Comparison of ENCODE assay signal across 9 mouse cellular contexts in the genomic region with DNA sequence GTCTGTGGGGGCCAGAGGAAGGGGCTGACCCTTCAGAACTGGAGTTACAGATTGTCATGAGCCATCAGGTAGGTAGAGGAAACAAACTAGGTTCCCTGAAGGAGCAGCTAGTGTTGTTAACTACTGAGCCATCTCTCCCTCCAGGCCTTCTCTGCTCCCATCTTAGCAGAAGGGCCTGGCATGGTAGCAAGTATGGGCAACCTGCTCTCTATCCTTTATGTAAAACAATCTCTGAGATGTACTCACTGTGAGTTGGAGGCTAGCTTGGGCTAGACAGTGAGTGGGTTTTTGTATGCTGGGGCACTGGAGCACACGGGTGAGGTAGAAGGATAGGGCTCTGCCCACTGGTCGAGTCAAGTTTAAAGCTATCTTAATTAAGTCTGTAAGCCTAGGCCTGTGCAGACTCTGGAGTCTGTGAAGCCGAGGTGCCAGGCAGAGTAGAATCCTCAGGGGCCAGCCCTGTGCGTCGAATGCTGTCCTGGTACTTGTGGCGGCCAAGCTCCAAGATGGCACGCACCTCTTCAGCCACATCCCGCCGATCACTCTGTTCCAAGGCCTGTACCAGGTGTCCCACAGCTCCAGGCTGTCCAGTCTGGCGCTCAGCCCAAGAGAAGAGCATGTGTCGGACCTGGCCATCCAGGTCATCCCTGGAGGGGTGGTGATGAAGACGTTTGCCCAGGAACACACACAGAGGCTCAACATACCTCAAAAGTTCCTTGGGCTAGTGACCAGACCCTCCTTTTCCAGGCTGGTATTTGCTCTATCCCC. TPM values are rescaled to one million over a fixed set of nuclear protein-coding genes. Genes with fewer than 3 reads are reported as not detected.
DNase-seq lines count a peak whose midpoint lies in the region; ATAC-seq and TF ChIP-seq lines count a peak whose summit lies in the region.
"Had no signal": no experiment of that assay in that cellular context is flagged by ENCODE, and none has a peak within 500 bp of the region (broad histone marks: within the 10 kb centered on the region; RNA-seq: fewer than 3 reads in every experiment).

No protein-coding gene starts in this region.

- intact Hi-C loops in left cerebral cortex, adult 2 months (cut with DNase I): no loop called here
- intact Hi-C loops in left cerebral cortex, postnatal 14 days (cut with DNase I): no loop called here

- H3K4me1 ChIP-seq in embryonic facial prominence, embryonic 13.5 days: peaks cover 70% of the 10 kb centered on the region
- H3K4me1 ChIP-seq in embryonic facial prominence, embryonic 10.5 days: peaks cover 73% of the 10 kb centered on the region
- peaks cover 64% of the 10 kb centered on the region for H3K4me1 ChIP-seq in midbrain, embryonic 13.5 days (replicated peaks)

- ATAC-seq in embryonic facial prominence, embryonic 13.5 days (ENCODE audit: insufficient number of reproducible peaks, insufficient read depth, low FRiP score, low TSS enrichment, low read depth): no peak
- no peak for ATAC-seq in midbrain, embryonic 13.5 days

- H3K4me2 ChIP-seq in embryonic facial prominence, embryonic 13.5 days: peak overlapping the region; percentile 90; the same call in 1 of the 2 replicates
- H3K4me2 ChIP-seq in midbrain, embryonic 13.5 days (replicated peaks): no peak overlapping the region

- 88% methylated on average over 12 of the region's 12 CpGs for WGBS in embryonic facial prominence, embryonic 13.5 days
- 94% methylated on average over 12 of the region's 12 CpGs for WGBS in embryonic facial prominence, embryonic 10.5 days
- 90% methylated on average over 12 of the region's 12 CpGs for WGBS in midbrain, embryonic 13.5 days

- peaks cover 43% of the 10 kb centered on the region for H3K36me3 ChIP-seq in embryonic facial prominence, embryonic 13.5 days
- peaks cover 63% of the 10 kb centered on the region for H3K36me3 ChIP-seq in embryonic facial prominence, embryonic 10.5 days (replicated peaks)
- peaks cover 16% of the 10 kb centered on the region for H3K36me3 ChIP-seq in midbrain, embryonic 13.5 days

- TF ChIP-seq CTCF in left cerebral cortex, adult 2 months (IDR thresholded peaks at IDR 0.05): no peak

- H3K27ac ChIP-seq in embryonic facial prominence, embryonic 13.5 days: 0 out of 2 replicates have a peak overlapping the region, but pooled peaks have one; percentile 58
- H3K27ac ChIP-seq in embryonic facial prominence, embryonic 10.5 days (replicated peaks): no peak overlapping the region
- H3K27ac ChIP-seq in left cerebral cortex, adult 2 months: peak overlapping the region; percentile 94
- peak overlapping the region; percentile 76; the same call in 1 of the 2 replicates for H3K27ac ChIP-seq in midbrain, embryonic 13.5 days

- H3K9ac ChIP-seq in embryonic facial prominence, embryonic 13.5 days: peak overlapping the region; percentile 84; the same call in 1 of the 2 replicates
- H3K9ac ChIP-seq in midbrain, embryonic 13.5 days (replicated peaks): peak overlapping the region; percentile 87; the same call in 1 of the 2 replicates

- no peak for DNase-seq in embryonic facial prominence, embryonic 10.5 days (ENCODE audit: low spot score)
- DNase-seq in left cerebral cortex, adult 2 months (ENCODE audit: extremely low spot score in 1 of 2, low spot score in 2 of 2): no peak
- no peak for DNase-seq in left cerebral cortex, postnatal 14 days (ENCODE audit: low spot score in 2 of 2)
- peak; percentile 91 for DNase-seq in cerebellum, adult 9-10 months
- no peak for DNase-seq in retina, embryonic 14.5 days (ENCODE audit: low spot score)
- no peak for DNase-seq in natural killer cell, adult 2 months (ENCODE audit: low spot score in 2 of 2)
- DNase-seq: retina, postnatal 1 day had no signal

- H3K9me3 ChIP-seq in embryonic facial prominence, embryonic 13.5 days: no peaks in the 10 kb centered on the region
- H3K9me3 ChIP-seq in embryonic facial prominence, embryonic 10.5 days: no peaks in the 10 kb centered on the region
- no peaks in the 10 kb centered on the region for H3K9me3 ChIP-seq in midbrain, embryonic 13.5 days

- no peaks in the 10 kb centered on the region for H3K27me3 ChIP-seq in embryonic facial prominence, embryonic 13.5 days
- H3K27me3 ChIP-seq in embryonic facial prominence, embryonic 10.5 days (replicated peaks; ENCODE audit: low read depth, poor library complexity, severe bottlenecking): no peaks in the 10 kb centered on the region
- no peaks in the 10 kb centered on the region for H3K27me3 ChIP-seq in midbrain, embryonic 13.5 days

- H3K4me3 ChIP-seq in embryonic facial prominence, embryonic 13.5 days: no peak overlapping the region
- no peak overlapping the region for H3K4me3 ChIP-seq in embryonic facial prominence, embryonic 10.5 days
- peak overlapping the region; percentile 81; the same call in 1 of the 2 replicates for H3K4me3 ChIP-seq in left cerebral cortex, adult 2 months
- no peak overlapping the region for H3K4me3 ChIP-seq in midbrain, embryonic 13.5 days (replicated peaks)

RNA-seq across cellular contexts. Expression of a gene that starts 0.7 kb away (rescaled TPM):
- 32.4 and 35.3 TPM in 2 replicates for polyA plus RNA-seq in embryonic facial prominence, embryonic 13.5 days (2015; fragmentation: Nextera tagmentation; extraction: Ambion mirVana)
- polyA plus RNA-seq in embryonic facial prominence, embryonic 10.5 days (2016; fragmentation: Nextera tagmentation; extraction: Ambion mirVana): 49.3 and 52.2 TPM in 2 replicates
- total RNA-seq in left cerebral cortex, adult 2 months (2021): 100 to 1,000 TPM; 253 to 262 TPM
- total RNA-seq in left cerebral cortex, postnatal 14 days (2021): 100 to 1,000 TPM; 331 to 339 TPM
- polyA plus RNA-seq in midbrain, embryonic 13.5 days (2015; fragmentation: Nextera tagmentation; extraction: Ambion mirVana): 71.3 and 72.1 TPM in 2 replicates

RNA-seq across cellular contexts. Expression of a gene that starts 5.4 kb away (rescaled TPM):
- polyA plus RNA-seq in embryonic facial prominence, embryonic 13.5 days (2015; fragmentation: Nextera tagmentation; extraction: Ambion mirVana): 11.4 and 12.0 TPM in 2 replicates
- 24.9 and 26.0 TPM in 2 replicates for polyA plus RNA-seq in embryonic facial prominence, embryonic 10.5 days (2016; fragmentation: Nextera tagmentation; extraction: Ambion mirVana)
- 1 to 10 TPM in 1 of 2 experiments, under 1 TPM in 1; 0.93 to 1.2 TPM for total RNA-seq in left cerebral cortex, adult 2 months (2021)
- 1 to 10 TPM; 1.2 to 2.4 TPM for total RNA-seq in left cerebral cortex, postnatal 14 days (2021)
- 6.3 and 7.1 TPM in 2 replicates for polyA plus RNA-seq in midbrain, embryonic 13.5 days (2015; fragmentation: Nextera tagmentation; extraction: Ambion mirVana)

RNA-seq across cellular contexts. Expression of a gene that starts 8.8 kb away (rescaled TPM):
- polyA plus RNA-seq in embryonic facial prominence, embryonic 13.5 days (2015; fragmentation: Nextera tagmentation; extraction: Ambion mirVana): 1,344 and 1,500 TPM in 2 replicates
- polyA plus RNA-seq in embryonic facial prominence, embryonic 10.5 days (2016; fragmentation: Nextera tagmentation; extraction: Ambion mirVana): 1,198 and 1,200 TPM in 2 replicates
- total RNA-seq in left cerebral cortex, adult 2 months (2021): 100 to 1,000 TPM; 552 to 567 TPM
- total RNA-seq in left cerebral cortex, postnatal 14 days (2021): 100 to 1,000 TPM; 572 to 599 TPM
- polyA plus RNA-seq in midbrain, embryonic 13.5 days (2015; fragmentation: Nextera tagmentation; extraction: Ambion mirVana): 787 and 794 TPM in 2 replicates

RNA-seq across cellular contexts. Expression of a gene that starts 9.1 kb away (rescaled TPM):
- 2.8 and 3.4 TPM in 2 replicates for polyA plus RNA-seq in embryonic facial prominence, embryonic 13.5 days (2015; fragmentation: Nextera tagmentation; extraction: Ambion mirVana)
- 7.7 and 8.4 TPM in 2 replicates for polyA plus RNA-seq in embryonic facial prominence, embryonic 10.5 days (2016; fragmentation: Nextera tagmentation; extraction: Ambion mirVana)
- 100 to 1,000 TPM; 279 to 288 TPM for total RNA-seq in left cerebral cortex, adult 2 months (2021)
- total RNA-seq in left cerebral cortex, postnatal 14 days (2021): 100 to 1,000 TPM; 338 to 362 TPM
- 43.6 and 44.0 TPM in 2 replicates for polyA plus RNA-seq in midbrain, embryonic 13.5 days (2015; fragmentation: Nextera tagmentation; extraction: Ambion mirVana)

RNA-seq across cellular contexts. Expression of a gene that starts 16.6 kb away (rescaled TPM):
- 13.4 and 13.5 TPM in 2 replicates for polyA plus RNA-seq in embryonic facial prominence, embryonic 13.5 days (2015; fragmentation: Nextera tagmentation; extraction: Ambion mirVana)
- 13.2 and 14.3 TPM in 2 replicates for polyA plus RNA-seq in embryonic facial prominence, embryonic 10.5 days (2016; fragmentation: Nextera tagmentation; extraction: Ambion mirVana)
- total RNA-seq in left cerebral cortex, adult 2 months (2021): 10 to 100 TPM; 26.0 to 31.7 TPM
- total RNA-seq in left cerebral cortex, postnatal 14 days (2021): 10 to 100 TPM; 22.9 to 28.8 TPM
- 16.2 and 19.2 TPM in 2 replicates for polyA plus RNA-seq in midbrain, embryonic 13.5 days (2015; fragmentation: Nextera tagmentation; extraction: Ambion mirVana)
